In genomic region chr8:94812645-94813098, GRCm38 (mm10) we compare ENCODE assay signal across 8 mouse cellular contexts. TPM values are rescaled to one million over a fixed set of nuclear protein-coding genes. Genes with fewer than 3 reads are reported as not detected.
DNase-seq lines count a peak whose midpoint lies in the region; ATAC-seq lines count a peak whose summit lies in the region.

No protein-coding gene starts in this region.

- DNase-seq in 3134 (ENCODE audit: extremely low read depth, insufficient read length, low spot score) = peak; percentile 46
- DNase-seq in adrenal gland, postnatal 14 days = peak; percentile 86
- DNase-seq in embryonic facial prominence, embryonic 11.5 days (ENCODE audit: low spot score) = peak; percentile 92
- peak; percentile 87 to 98 for DNase-seq in heart, adult 18-20 months
- DNase-seq in kidney, adult 11 months = peak; percentile 80
- peak; percentile 84 to 90 for DNase-seq in left cerebral cortex, postnatal 36 days (ENCODE audit: low spot score in 2 of 2)
- peak; percentile 98 for DNase-seq in midbrain, embryonic 11.5 days (ENCODE audit: low spot score, missing footprints)
- peak; percentile 77 for DNase-seq in spleen, adult 12 weeks (ENCODE audit: low spot score)

- peak overlapping the region; percentile 7; the same call in 1 of the 2 replicates for H3K4me2 ChIP-seq in embryonic facial prominence, embryonic 11.5 days (ENCODE audit: low read depth, low read length)
- H3K4me2 ChIP-seq in midbrain, embryonic 11.5 days = peak overlapping the region; percentile 27

- peak; percentile 67 for ATAC-seq in embryonic facial prominence, embryonic 11.5 days (replicated peaks; ENCODE audit: insufficient number of reproducible peaks, low FRiP score, low TSS enrichment, low read depth)
- peak; percentile 74 for ATAC-seq in midbrain, embryonic 11.5 days (ENCODE audit: low FRiP score)

- no peaks in the 10 kb centered on the region for H3K27me3 ChIP-seq in embryonic facial prominence, embryonic 11.5 days (ENCODE audit: control insufficient read depth, insufficient read depth, low read length)
- no peaks in the 10 kb centered on the region for H3K27me3 ChIP-seq in midbrain, embryonic 11.5 days (ENCODE audit: control insufficient read depth, insufficient read depth, low read length)

- peak overlapping the region; percentile 39; the same call in 1 of the 2 replicates for H3K9ac ChIP-seq in embryonic facial prominence, embryonic 11.5 days (replicated peaks; ENCODE audit: low read length)
- H3K9ac ChIP-seq in midbrain, embryonic 11.5 days (ENCODE audit: low read length) = peak overlapping the region; percentile 43; the same call in 1 of the 2 replicates

- H3K27ac ChIP-seq in embryonic facial prominence, embryonic 11.5 days (replicated peaks; ENCODE audit: low read depth, low read length) = no peak overlapping the region
- H3K27ac ChIP-seq in midbrain, embryonic 11.5 days (ENCODE audit: low read depth, low read length) = no peak overlapping the region

- no peak overlapping the region for H3K4me3 ChIP-seq in embryonic facial prominence, embryonic 11.5 days (ENCODE audit: low read depth, low read length)
- no peak overlapping the region for H3K4me3 ChIP-seq in midbrain, embryonic 11.5 days (ENCODE audit: low read depth, low read length)

- H3K36me3 ChIP-seq in embryonic facial prominence, embryonic 11.5 days (replicated peaks; ENCODE audit: control insufficient read depth, insufficient read depth, low read depth, low read length) = no peaks in the 10 kb centered on the region
- H3K36me3 ChIP-seq in midbrain, embryonic 11.5 days (ENCODE audit: control insufficient read depth, insufficient read depth, low read length) = no peaks in the 10 kb centered on the region

- H3K9me3 ChIP-seq in embryonic facial prominence, embryonic 11.5 days (replicated peaks; ENCODE audit: control insufficient read depth, low read length) = no peaks in the 10 kb centered on the region
- H3K9me3 ChIP-seq in midbrain, embryonic 11.5 days (ENCODE audit: control insufficient read depth, low read length) = no peaks in the 10 kb centered on the region

- no peaks in the 10 kb centered on the region for H3K4me1 ChIP-seq in embryonic facial prominence, embryonic 11.5 days (ENCODE audit: control insufficient read depth, insufficient read depth, low read length)
- peaks cover 2% of the 10 kb centered on the region for H3K4me1 ChIP-seq in midbrain, embryonic 11.5 days (ENCODE audit: control insufficient read depth, insufficient read depth, low read length)

- intact Hi-C loops in left cerebral cortex, postnatal 36 days (cut with DNase I) = loop anchor here (1.0 to 10.0 kb wide), 3 partner anchors 40 to 208 kb away; partner anchors contain the start of genes Cx3cl1, Fam192a and Rspry1

- 31% methylated on average over 6 of the region's 6 CpGs for WGBS in embryonic facial prominence, embryonic 11.5 days
- WGBS in midbrain, embryonic 11.5 days = 27% methylated on average over 6 of the region's 6 CpGs

RNA-seq across cellular contexts. Expression of gene Ccl17, which starts 2.4 kb away (rescaled TPM):
- 1.1 TPM in 1 of 2 replicates, not detected in the other for total RNA-seq in adrenal gland, postnatal 14 days (2021)
- polyA plus RNA-seq in embryonic facial prominence, embryonic 11.5 days (2014; fragmentation: Nextera tagmentation; extraction: Ambion mirVana) = not detected in 2 replicates
- 1 to 10 TPM in 1 of 2 experiments, not detected in 1; 1.5 TPM for total RNA-seq in heart, adult 18-20 months (2021)
- total RNA-seq in left cerebral cortex, postnatal 36 days (2021) = 10 to 100 TPM; 10.7 to 12.0 TPM
- polyA plus RNA-seq in midbrain, embryonic 11.5 days (2014; fragmentation: Nextera tagmentation; extraction: Ambion mirVana) = not detected in 2 replicates

RNA-seq across cellular contexts. Expression of gene Coq9, which starts 25.4 kb away (rescaled TPM):
- 269 and 282 TPM in 2 replicates for total RNA-seq in adrenal gland, postnatal 14 days (2021)
- polyA plus RNA-seq in embryonic facial prominence, embryonic 11.5 days (2014; fragmentation: Nextera tagmentation; extraction: Ambion mirVana) = 51.9 and 52.8 TPM in 2 replicates
- 100 to 1,000 TPM; 627 to 660 TPM for total RNA-seq in heart, adult 18-20 months (2021)
- total RNA-seq in left cerebral cortex, postnatal 36 days (2021) = 10 to 100 TPM; 89.3 to 92.6 TPM
- polyA plus RNA-seq in midbrain, embryonic 11.5 days (2014; fragmentation: Nextera tagmentation; extraction: Ambion mirVana) = 49.4 and 51.5 TPM in 2 replicates

RNA-seq across cellular contexts. Expression of gene Ciapin1, which starts 25.5 kb away (rescaled TPM):
- 107 and 122 TPM in 2 replicates for total RNA-seq in adrenal gland, postnatal 14 days (2021)
- 123 and 139 TPM in 2 replicates for polyA plus RNA-seq in embryonic facial prominence, embryonic 11.5 days (2014; fragmentation: Nextera tagmentation; extraction: Ambion mirVana)
- 10 to 100 TPM; 66.6 to 74.8 TPM for total RNA-seq in heart, adult 18-20 months (2021)
- total RNA-seq in left cerebral cortex, postnatal 36 days (2021) = 10 to 100 TPM; 67.6 to 73.5 TPM
- 134 and 154 TPM in 2 replicates for polyA plus RNA-seq in midbrain, embryonic 11.5 days (2014; fragmentation: Nextera tagmentation; extraction: Ambion mirVana)

RNA-seq across cellular contexts. Expression of gene Cx3cl1, which starts 40.9 kb away (rescaled TPM):
- 16.2 and 19.2 TPM in 2 replicates for total RNA-seq in adrenal gland, postnatal 14 days (2021)
- polyA plus RNA-seq in embryonic facial prominence, embryonic 11.5 days (2014; fragmentation: Nextera tagmentation; extraction: Ambion mirVana) = 4.6 and 5.6 TPM in 2 replicates
- total RNA-seq in heart, adult 18-20 months (2021) = 1 to 10 TPM; 5.7 to 6.1 TPM
- 100 to 1,000 TPM; 622 to 723 TPM for total RNA-seq in left cerebral cortex, postnatal 36 days (2021)
- 9.4 and 10.4 TPM in 2 replicates for polyA plus RNA-seq in midbrain, embryonic 11.5 days (2014; fragmentation: Nextera tagmentation; extraction: Ambion mirVana)

RNA-seq across cellular contexts. Expression of gene Polr2c, which starts 44.6 kb away (rescaled TPM):
- 58.3 and 65.8 TPM in 2 replicates for total RNA-seq in adrenal gland, postnatal 14 days (2021)
- 169 and 173 TPM in 2 replicates for polyA plus RNA-seq in embryonic facial prominence, embryonic 11.5 days (2014; fragmentation: Nextera tagmentation; extraction: Ambion mirVana)
- total RNA-seq in heart, adult 18-20 months (2021) = 10 to 100 TPM; 62.3 to 65.6 TPM
- 10 to 100 TPM; 67.1 to 72.7 TPM for total RNA-seq in left cerebral cortex, postnatal 36 days (2021)
- polyA plus RNA-seq in midbrain, embryonic 11.5 days (2014; fragmentation: Nextera tagmentation; extraction: Ambion mirVana) = 160 and 169 TPM in 2 replicates

Comparison
In these comparisons a context has a peak if more than half of its experiments do, and no peak if none do; other contexts are left out.
1. DNase-seq: peak in every context shown above with its lines; median percentile 98 in midbrain, embryonic 11.5 days; 92 in heart, adult 18-20 months; 92 in embryonic facial prominence, embryonic 11.5 days; 87 in left cerebral cortex, postnatal 36 days; 86 in adrenal gland, postnatal 14 days; 80 in kidney, adult 11 months; 77 in spleen, adult 12 weeks; 46 in 3134.